Mouse (Mus musculus): Measurements from ENCODE around the gene Ddx27. TPM values are rescaled to one million over a fixed set of nuclear protein-coding genes. Genes with fewer than 3 reads are reported as not detected.
"Not testable (repeated sequence)": the region's sequence is repeated elsewhere in the genome, so short reads cannot be mapped to it uniquely, and the experiment has no call there.

Ddx27 gene
- 10 to 100 TPM; 12.3 to 13.7 TPM for total RNA-seq (2021)
- long read RNA-seq, experiment 1, transcript Ddx27-201 (21 exons, 2,714 nt): major isoform, 35 of 39 reads
- long read RNA-seq, experiment 1, partial matches to known transcripts: 1 of 39 reads
- long read RNA-seq, experiment 1, other reads (novel, unspliced or antisense): 3 of 39 reads
- long read RNA-seq, experiment 2, transcript Ddx27-201 (21 exons, 2,714 nt): major isoform, 18 of 20 reads
- long read RNA-seq, experiment 2, partial matches to known transcripts: 0 of 20 reads
- long read RNA-seq, experiment 2, other reads (novel, unspliced or antisense): 2 of 20 reads

- peak; percentile 93 to 96 for DNase-seq
- intact Hi-C loops (cut with DNase I): no loop called here
Measured at GRCm38 (mm10) chr2:167014702-167015381, at the start of gene Ddx27. Gene Ddx27, plus strand, starts transcription at chr2:167015193.

GRCm38 (mm10) chr2:166973153-166973552 is 41.8 kb upstream of the Ddx27 start:
- no peak for DNase-seq
- intact Hi-C loops (cut with DNase I): no loop called here

GRCm38 (mm10) chr2:166974177-166974872 is 40.7 kb upstream of the Ddx27 start:
- no peak for DNase-seq
- intact Hi-C loops (cut with DNase I): no loop called here

DNA sequence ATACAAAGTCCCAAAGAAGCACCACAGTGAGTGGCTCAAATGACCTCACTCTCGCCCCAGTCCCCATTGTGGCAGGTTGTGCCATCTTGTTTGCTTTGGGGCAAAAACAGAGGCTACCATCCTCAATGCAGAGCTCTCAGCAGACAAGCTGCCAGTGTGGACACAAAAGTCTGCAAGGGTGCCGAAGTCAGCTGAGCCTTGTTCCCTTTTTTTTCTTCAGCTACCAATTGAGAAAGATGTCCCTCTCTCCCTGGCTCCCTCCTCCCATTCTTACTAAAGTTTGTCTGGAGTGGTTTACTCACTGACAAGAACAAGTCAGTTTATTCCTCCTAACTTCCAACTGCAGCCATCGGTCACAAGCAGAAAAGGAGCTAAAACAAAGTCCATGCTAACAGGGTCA is 38.6 kb upstream of the Ddx27 start:
- DNase-seq: peak in 1 of 2 experiments; percentile 9
- intact Hi-C loops (cut with DNase I): loop anchor here (2.0 kb wide), 1 partner anchor 18 kb away; no protein-coding TSS in a partner anchor

- DNase-seq: no peak
- intact Hi-C loops (cut with DNase I): loop anchor here (2.0 kb wide), 1 partner anchor 17 kb away; no protein-coding TSS in a partner anchor
Measured at GRCm38 (mm10) chr2:166977490-166977889, 37.5 kb upstream of the Ddx27 start.

DNA sequence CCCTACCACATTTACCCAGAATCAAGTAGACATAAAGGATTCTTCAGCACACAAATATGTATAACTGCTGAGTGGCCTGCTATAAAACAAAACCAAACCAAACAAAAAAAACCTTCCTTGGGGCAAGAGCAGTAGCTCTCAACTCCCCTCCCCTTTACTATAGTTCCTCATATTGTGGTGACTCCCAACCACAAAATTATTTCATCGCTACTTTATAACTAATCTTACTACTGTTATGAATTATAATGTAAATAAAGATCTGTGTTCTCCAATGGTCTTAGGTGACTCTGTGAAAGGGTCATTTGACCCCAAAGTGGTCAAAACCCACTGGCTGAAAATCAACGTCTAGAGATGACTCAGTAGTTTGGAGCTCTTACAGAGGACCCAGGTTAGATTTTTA is 34.8 kb upstream of the Ddx27 start:
- intact Hi-C loops (cut with DNase I): no loop called here
- no peak for DNase-seq

- intact Hi-C loops (cut with DNase I): no loop called here
- DNase-seq: no peak
Measured at GRCm38 (mm10) chr2:166983351-166983894, 31.6 kb upstream of the Ddx27 start.

DNA sequence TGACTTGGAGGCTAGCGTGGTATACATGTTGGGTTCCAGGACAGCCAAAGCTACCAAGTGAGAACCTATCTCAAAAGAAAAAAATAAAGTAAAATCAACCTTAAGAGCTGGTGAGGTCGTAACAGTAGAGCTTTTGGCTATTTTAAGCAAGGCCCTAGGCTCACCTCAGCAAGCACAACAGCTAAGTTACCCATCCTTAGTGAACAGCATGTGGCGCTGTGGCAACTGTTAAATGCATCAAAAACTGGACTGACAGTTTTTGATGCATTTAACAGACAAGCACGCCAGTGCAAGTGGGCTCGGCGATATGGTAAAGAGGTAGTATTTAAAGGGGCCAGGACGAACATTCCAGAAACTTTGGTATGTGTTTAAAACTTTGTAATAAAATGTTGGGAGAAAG is 24.1 kb upstream of the Ddx27 start:
- intact Hi-C loops (cut with DNase I): no loop called here
- DNase-seq: no peak

DNA sequence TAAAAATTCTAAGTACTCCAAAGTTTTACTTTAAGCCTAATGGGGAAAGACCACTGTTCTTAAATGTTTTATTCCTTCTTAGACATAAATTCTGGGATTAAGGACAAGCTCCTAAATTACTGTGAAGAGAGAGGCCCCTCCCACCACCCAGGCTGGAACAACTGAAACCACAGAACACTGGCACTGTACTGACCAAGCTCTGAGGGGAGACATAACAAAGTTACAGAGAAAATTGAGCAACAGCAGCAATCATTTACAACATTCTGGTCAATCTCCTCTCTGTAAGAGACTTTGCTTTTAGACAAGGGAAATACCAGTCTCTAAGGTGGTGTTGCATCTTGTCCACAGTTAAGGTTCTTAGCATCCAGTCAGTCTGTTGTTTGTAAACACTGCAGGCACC is 23.0 kb upstream of the Ddx27 start:
- intact Hi-C loops (cut with DNase I): no loop called here
- no peak for DNase-seq

DNA sequence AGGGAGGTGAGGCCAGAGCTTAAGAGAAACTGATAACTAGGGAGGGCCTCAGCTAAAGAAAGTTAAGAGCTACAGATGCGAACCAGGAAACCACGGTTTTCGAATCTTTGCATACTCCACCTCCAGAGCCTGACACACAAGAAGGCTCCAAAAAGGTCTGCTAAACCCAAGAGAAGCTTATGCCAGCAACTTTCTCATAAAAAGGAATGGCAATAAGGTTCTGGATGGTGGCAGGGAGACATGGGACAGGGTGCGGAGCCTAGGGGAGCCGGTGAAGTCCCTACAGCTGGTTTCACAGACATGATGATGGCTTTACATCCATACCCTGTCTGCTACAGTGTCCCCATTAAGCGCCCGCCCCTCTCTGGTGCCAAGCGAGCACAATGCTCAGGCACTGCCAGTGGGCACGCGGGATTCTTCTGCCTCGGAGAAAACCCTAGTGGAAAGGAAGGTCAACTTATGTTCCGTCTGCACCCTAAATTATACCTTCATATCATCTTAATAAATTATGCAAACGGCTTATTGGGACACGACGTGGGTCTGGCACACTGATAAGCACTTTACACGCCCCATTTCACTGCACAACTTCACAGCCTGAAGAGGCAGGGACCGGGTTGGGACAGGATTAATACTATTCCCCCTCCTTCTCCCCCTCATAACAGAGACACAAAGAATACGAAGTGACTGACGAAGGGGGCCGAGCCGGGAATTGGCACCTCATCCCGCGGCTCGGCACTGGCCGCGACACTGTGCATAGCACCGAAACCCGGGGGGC is 19.8 kb upstream of the Ddx27 start:
- DNase-seq: peak; percentile 12 to 48
- intact Hi-C loops (cut with DNase I): loop anchor here (2.0 kb wide), 1 partner anchor 18 kb away; no protein-coding TSS in a partner anchor

DNA sequence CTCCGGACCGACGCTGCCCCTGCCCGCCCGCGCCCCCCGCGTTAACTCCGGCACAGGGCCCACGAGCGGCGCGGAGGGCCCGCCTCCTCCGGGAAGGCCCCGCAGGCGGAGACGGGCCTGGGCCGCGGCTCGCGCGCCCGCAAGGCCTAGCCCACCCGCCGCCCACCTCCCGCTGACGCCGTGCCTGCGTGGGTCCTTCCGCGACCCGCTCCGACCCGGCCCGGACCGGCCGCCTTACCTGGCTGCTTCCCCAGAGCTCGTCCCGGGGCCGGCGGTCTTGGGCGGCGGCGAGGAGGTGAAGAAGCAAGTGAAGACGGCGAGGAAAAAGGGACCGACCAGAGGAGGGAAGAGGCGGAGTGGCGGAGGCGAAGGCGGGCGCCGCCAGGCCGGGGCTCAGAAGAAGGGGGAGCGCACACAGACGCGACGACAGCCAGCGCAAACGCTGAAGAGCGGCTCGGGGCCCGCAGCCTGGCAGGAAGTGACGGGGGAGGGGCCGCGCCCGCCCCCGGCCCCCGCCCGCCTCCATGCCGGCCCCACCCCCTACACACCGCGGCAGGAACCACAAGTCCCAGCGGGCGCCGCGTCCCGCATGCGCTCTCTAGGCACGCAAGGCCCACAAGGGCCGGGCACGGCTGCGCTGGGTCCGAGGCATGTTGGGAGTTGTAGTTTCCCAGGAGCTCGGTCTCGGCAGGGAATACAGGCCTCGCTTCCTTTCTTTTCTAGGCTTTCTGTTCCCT is 19.0 kb upstream of the Ddx27 start, which contains the start of gene Stau1:
Stau1 (minus strand) TSS at position 504 of the 737 bp plus-strand sequence.
- intact Hi-C loops (cut with DNase I): loop anchor here (2.0 kb wide), 1 partner anchor 19 kb away; no protein-coding TSS in a partner anchor
- peak; percentile 96 to 97 for DNase-seq

- intact Hi-C loops (cut with DNase I): no loop called here
- no peak for DNase-seq
Measured at GRCm38 (mm10) chr2:166996533-166996894, 18.5 kb upstream of the Ddx27 start.

GRCm38 (mm10) chr2:167001486-167001885 is 13.5 kb upstream of the Ddx27 start:
- intact Hi-C loops (cut with DNase I): no loop called here
- no peak for DNase-seq

GRCm38 (mm10) chr2:167004099-167004854 is 10.7 kb upstream of the Ddx27 start:
- intact Hi-C loops (cut with DNase I): loop anchor here (1.0 kb wide), 1 partner anchor 48 kb away; no protein-coding TSS in a partner anchor
- DNase-seq: peak; percentile 53 to 82

DNA sequence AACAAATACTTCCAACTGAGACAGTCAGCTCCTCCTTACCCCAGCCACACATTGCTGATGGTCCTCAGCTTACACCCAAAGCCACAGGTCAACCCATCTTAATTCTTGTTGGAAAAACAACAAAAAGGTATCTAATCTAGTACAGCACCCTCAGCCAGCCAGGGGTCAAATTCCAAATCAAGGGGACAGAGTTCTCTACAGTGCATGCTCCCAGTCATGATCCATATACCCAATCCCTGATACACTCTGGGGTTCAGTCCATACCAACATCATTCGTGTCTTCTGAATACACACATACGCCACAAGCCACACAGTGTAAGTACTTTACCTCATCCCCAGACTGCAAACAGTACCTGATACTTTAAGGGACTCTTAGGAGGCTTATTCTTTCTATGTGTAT is 8.6 kb upstream of the Ddx27 start:
- DNase-seq: no peak
- intact Hi-C loops (cut with DNase I): no loop called here

GRCm38 (mm10) chr2:167007001-167007491 is 7.9 kb upstream of the Ddx27 start:
- intact Hi-C loops (cut with DNase I): no loop called here
- DNase-seq: no peak

DNA sequence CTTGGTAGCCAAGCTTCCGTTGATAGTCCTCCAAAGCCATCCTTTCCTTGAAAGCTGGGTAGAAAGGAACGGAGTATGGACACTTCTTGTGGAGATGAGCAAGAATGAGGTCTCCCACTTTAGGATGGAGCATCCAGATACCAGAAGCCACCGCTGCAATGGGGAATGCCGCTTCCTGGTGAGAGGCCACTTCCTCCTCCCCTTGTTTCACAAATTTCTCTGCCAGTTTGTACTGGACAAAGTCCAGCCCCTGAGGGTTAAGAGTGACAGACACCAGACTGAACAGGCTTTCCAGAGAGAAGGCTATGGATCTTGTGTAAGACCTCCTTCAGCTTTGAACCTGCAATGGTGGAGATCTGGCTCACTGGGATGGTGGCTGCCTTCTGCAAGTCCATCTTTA is 7.4 kb upstream of the Ddx27 start:
- DNase-seq; intact Hi-C loops (cut with DNase I): not testable (repeated sequence)

DNA sequence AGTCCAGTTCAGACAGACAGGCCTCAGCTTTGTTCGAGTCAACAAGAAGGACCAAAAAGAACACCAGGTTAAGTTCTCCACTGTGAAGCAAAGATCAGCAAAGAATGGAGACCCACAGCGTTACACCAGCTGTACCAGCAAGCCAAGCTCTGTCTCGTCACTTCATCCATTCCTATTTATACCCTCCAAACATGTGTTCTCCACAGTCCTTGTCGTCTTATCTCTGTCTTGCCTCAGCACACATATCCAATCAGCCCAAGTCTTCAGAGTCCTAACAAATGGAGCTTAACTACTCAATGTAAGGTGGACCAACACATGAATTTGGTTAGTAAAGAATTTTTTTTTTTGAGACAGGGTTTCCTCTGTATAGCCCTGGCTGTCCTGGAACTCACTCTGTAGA is 5.5 kb upstream of the Ddx27 start:
- intact Hi-C loops (cut with DNase I): no loop called here
- no peak for DNase-seq

DNA sequence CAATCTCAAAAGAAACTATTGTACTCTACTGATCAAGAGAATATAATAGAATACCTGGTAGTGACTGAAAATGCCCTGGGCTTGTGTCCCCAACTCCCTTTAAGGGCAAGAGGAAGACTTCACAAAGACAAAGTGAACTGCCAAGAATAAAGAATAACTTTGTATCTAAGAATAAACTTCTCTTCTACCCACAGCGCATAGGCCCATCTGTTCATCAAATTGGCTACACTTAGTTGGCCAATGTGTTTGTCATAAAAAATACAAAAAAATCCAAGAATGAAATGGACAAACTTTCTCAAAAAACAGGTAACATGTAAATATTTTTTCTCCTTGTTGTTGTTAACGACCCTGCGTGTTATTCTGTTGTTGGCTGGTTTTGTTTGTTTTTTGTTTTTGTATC is 4.4 kb upstream of the Ddx27 start:
- intact Hi-C loops (cut with DNase I): no loop called here
- no peak for DNase-seq

All from heart, postnatal 14 days (tissue).